Mouse (Mus musculus): ENCODE measurements around the gene Agpat3. TPM values are rescaled to one million over a fixed set of nuclear protein-coding genes. Genes with fewer than 3 reads are reported as not detected.

Agpat3 gene
- polyA plus RNA-seq, 1 experiment = 247 TPM

- TF ChIP-seq POLR2A (IDR thresholded peaks at IDR 0.05; ENCODE audit: borderline replicate concordance, extremely low read depth, low read depth, low read length) (no peak), CTCF (IDR thresholded peaks at IDR 0.05; ENCODE audit: insufficient read depth, low read length) (peak; percentile 93)
- no peaks in the 10 kb centered on the region for H3K4me1 ChIP-seq (ENCODE audit: control insufficient read depth, insufficient read depth, low read length)
- DNase-seq = peak; percentile 51
- H3K4me3 ChIP-seq (replicated peaks; ENCODE audit: extremely low read depth, low read depth, low read length) = no peak overlapping the region
- WGBS = 53% methylated on average over 8 of the region's 8 CpGs
Measured at GRCm38 (mm10) chr10:78279210-78279609, 73.1 kb downstream of the Agpat3 start.

- WGBS = 79% methylated on average over 3 of the region's 3 CpGs
- TF ChIP-seq POLR2A (IDR thresholded peaks at IDR 0.05; ENCODE audit: borderline replicate concordance, extremely low read depth, low read depth, low read length) (no peak), CTCF (IDR thresholded peaks at IDR 0.05; ENCODE audit: insufficient read depth, low read length) (no peak)
Measured at GRCm38 (mm10) chr10:78277835-78278234, 74.5 kb downstream of the Agpat3 start.

GRCm38 (mm10) chr10:78276242-78276641, 76.0 kb downstream of the Agpat3 start:
- H3K4me1 ChIP-seq (ENCODE audit: control insufficient read depth, insufficient read depth, low read length) = no peaks in the 10 kb centered on the region

More at GRCm38 (mm10) chr10:78277835-78278234, 74.5 kb downstream of the Agpat3 start:
- no peak overlapping the region for H3K4me3 ChIP-seq (replicated peaks; ENCODE audit: extremely low read depth, low read depth, low read length)
- no peaks in the 10 kb centered on the region for H3K4me1 ChIP-seq (ENCODE audit: control insufficient read depth, insufficient read depth, low read length)
- DNase-seq = no peak

GRCm38 (mm10) chr10:78272932-78273331, 79.4 kb downstream of the Agpat3 start:
- H3K4me3 ChIP-seq (replicated peaks; ENCODE audit: extremely low read depth, low read depth, low read length) = no peak overlapping the region
- TF ChIP-seq CTCF (IDR thresholded peaks at IDR 0.05; ENCODE audit: insufficient read depth, low read length) = no peak
- TF ChIP-seq POLR2A (IDR thresholded peaks at IDR 0.05; ENCODE audit: borderline replicate concordance, extremely low read depth, low read depth, low read length) = no peak
- H3K4me1 ChIP-seq (ENCODE audit: control insufficient read depth, insufficient read depth, low read length) = no peaks in the 10 kb centered on the region
- WGBS = 26% methylated on average over 9 of the region's 9 CpGs
- DNase-seq = no peak

More at GRCm38 (mm10) chr10:78276242-78276641, 76.0 kb downstream of the Agpat3 start:
- TF ChIP-seq CTCF (IDR thresholded peaks at IDR 0.05; ENCODE audit: insufficient read depth, low read length) (no peak), POLR2A (IDR thresholded peaks at IDR 0.05; ENCODE audit: borderline replicate concordance, extremely low read depth, low read depth, low read length) (no peak)
- no peak for DNase-seq
- whole genome bisulfite sequencing = 93% methylated on average over 4 of the region's 4 CpGs
- H3K4me3 ChIP-seq (replicated peaks; ENCODE audit: extremely low read depth, low read depth, low read length) = no peak overlapping the region

GRCm38 (mm10) chr10:78265881-78266280, 86.4 kb downstream of the Agpat3 start:
- 65% methylated on average over 3 of the region's 3 CpGs for WGBS
- no peak for TF ChIP-seq POLR2A (IDR thresholded peaks at IDR 0.05; ENCODE audit: borderline replicate concordance, extremely low read depth, low read depth, low read length)
- no peak for TF ChIP-seq CTCF (IDR thresholded peaks at IDR 0.05; ENCODE audit: insufficient read depth, low read length)
- no peak for DNase-seq
- Histone ChIP-seq H3K4me1 (ENCODE audit: control insufficient read depth, insufficient read depth, low read length) (no peaks in the 10 kb centered on the region), H3K4me3 (replicated peaks; ENCODE audit: extremely low read depth, low read depth, low read length) (no peak overlapping the region)

GRCm38 (mm10) chr10:78264735-78265134, 87.6 kb downstream of the Agpat3 start:
- no peak overlapping the region for H3K4me3 ChIP-seq (replicated peaks; ENCODE audit: extremely low read depth, low read depth, low read length)
- no peak for DNase-seq
- 59% methylated on average over 3 of the region's 3 CpGs for WGBS
- no peaks in the 10 kb centered on the region for H3K4me1 ChIP-seq (ENCODE audit: control insufficient read depth, insufficient read depth, low read length)
- TF ChIP-seq POLR2A (IDR thresholded peaks at IDR 0.05; ENCODE audit: borderline replicate concordance, extremely low read depth, low read depth, low read length) (no peak), CTCF (IDR thresholded peaks at IDR 0.05; ENCODE audit: insufficient read depth, low read length) (no peak)

GRCm38 (mm10) chr10:78260916-78261650, 91.2 kb downstream of the Agpat3 start:
- no peak for DNase-seq
- Histone ChIP-seq H3K4me3 (replicated peaks; ENCODE audit: extremely low read depth, low read depth, low read length) (no peak overlapping the region), H3K4me1 (ENCODE audit: control insufficient read depth, insufficient read depth, low read length) (no peaks in the 10 kb centered on the region)
- no peak for TF ChIP-seq CTCF (IDR thresholded peaks at IDR 0.05; ENCODE audit: insufficient read depth, low read length)
- TF ChIP-seq POLR2A (IDR thresholded peaks at IDR 0.05; ENCODE audit: borderline replicate concordance, extremely low read depth, low read depth, low read length) = no peak
- WGBS = 71% methylated on average over 7 of the region's 7 CpGs

GRCm38 (mm10) chr10:78260322-78260721, 92.0 kb downstream of the Agpat3 start:
- 29% methylated on average over 5 of the region's 5 CpGs for whole genome bisulfite sequencing
- Histone ChIP-seq H3K4me3 (replicated peaks; ENCODE audit: extremely low read depth, low read depth, low read length) (no peak overlapping the region), H3K4me1 (ENCODE audit: control insufficient read depth, insufficient read depth, low read length) (no peaks in the 10 kb centered on the region)
- TF ChIP-seq CTCF (IDR thresholded peaks at IDR 0.05; ENCODE audit: insufficient read depth, low read length) = no peak
- no peak for DNase-seq

GRCm38 (mm10) chr10:78259702-78260101, 92.6 kb downstream of the Agpat3 start:
- Histone ChIP-seq H3K4me3 (replicated peaks; ENCODE audit: extremely low read depth, low read depth, low read length) (no peak overlapping the region), H3K4me1 (ENCODE audit: control insufficient read depth, insufficient read depth, low read length) (no peaks in the 10 kb centered on the region)
- TF ChIP-seq POLR2A (IDR thresholded peaks at IDR 0.05; ENCODE audit: borderline replicate concordance, extremely low read depth, low read depth, low read length) (no peak), CTCF (IDR thresholded peaks at IDR 0.05; ENCODE audit: insufficient read depth, low read length) (no peak)
- no peak for DNase-seq
- 53% methylated on average over 6 of the region's 6 CpGs for WGBS

GRCm38 (mm10) chr10:78259230-78259629, 93.1 kb downstream of the Agpat3 start:
- 79% methylated on average over 5 of the region's 5 CpGs for WGBS
- no peaks in the 10 kb centered on the region for H3K4me1 ChIP-seq (ENCODE audit: control insufficient read depth, insufficient read depth, low read length)
- DNase-seq = no peak
- H3K4me3 ChIP-seq (replicated peaks; ENCODE audit: extremely low read depth, low read depth, low read length) = no peak overlapping the region
- TF ChIP-seq POLR2A (IDR thresholded peaks at IDR 0.05; ENCODE audit: borderline replicate concordance, extremely low read depth, low read depth, low read length) (no peak), CTCF (IDR thresholded peaks at IDR 0.05; ENCODE audit: insufficient read depth, low read length) (no peak)
